Mouse (Mus musculus) midbrain, postnatal 0 days (tissue): ENCODE results near the gene Shld2. TPM values are rescaled to one million over a fixed set of nuclear protein-coding genes. Genes with fewer than 3 reads are reported as not detected.

Experiments used
- ATAC-seq: fragments of 200-750 bp; cut with Nextera tagmentation; 2 replicates; pipeline ENCODE4 v1.8.0; 2017; ENCODE audit warnings: moderate number of reproducible peaks, mild to moderate bottlenecking, moderate TSS enrichment, moderate library complexity; ENCODE audit not compliant: low FRiP score
- DNase-seq: peaks from one replicate; pipeline ENCODE4 v3.0.0-alpha.2; 2015; ENCODE audit warnings: low spot score
- H3K27ac ChIP-seq: fragments of 300-500 bp; sonication (generic); 2 replicates; pipeline ENCODE4 v1.5.1; 2014; ENCODE audit warnings: low read depth, mild to moderate bottlenecking, low read length, mixed read lengths
- H3K27me3 ChIP-seq: fragments of 300-500 bp; sonication (generic); 2 replicates; pipeline ENCODE4 v1.6.1; 2014; ENCODE audit warnings: low read length, control low read depth, mixed read lengths; ENCODE audit not compliant: insufficient read depth
- H3K36me3 ChIP-seq: fragments of 300-500 bp; sonication (generic); 2 replicates; pipeline ENCODE4 v1.6.1; 2014; ENCODE audit warnings: low read length, control low read depth, mixed read lengths; ENCODE audit not compliant: insufficient read depth
- H3K4me1 ChIP-seq: fragments of 300-500 bp; sonication (generic); 2 replicates; pipeline ENCODE4 v1.6.1; 2014; ENCODE audit warnings: mild to moderate bottlenecking, control low read depth, antibody characterized with exemption, low read length, mixed read lengths; ENCODE audit not compliant: insufficient read depth
- H3K4me2 ChIP-seq: fragments of 300-500 bp; sonication (generic); 2 replicates; pipeline ENCODE4 v1.6.1; 2014; ENCODE audit warnings: low read depth, mild to moderate bottlenecking, low read length, mixed read lengths; ENCODE audit not compliant: poor library complexity, severe bottlenecking
- H3K4me3 ChIP-seq: fragments of 300-500 bp; sonication (generic); 2 replicates; pipeline ENCODE4 v1.5.1; 2014; ENCODE audit warnings: low read depth, mild to moderate bottlenecking, low read length, moderate library complexity
- H3K9ac ChIP-seq: fragments of 300-500 bp; sonication (generic); replicated peaks from 2 replicates; pipeline ENCODE4 v1.6.1; 2014; ENCODE audit warnings: mild to moderate bottlenecking, low read length, moderate library complexity, mixed read lengths; ENCODE audit not compliant: poor library complexity, severe bottlenecking
- H3K9me3 ChIP-seq: fragments of 300-500 bp; sonication (generic); 2 replicates; pipeline ENCODE4 v1.6.1; 2016; ENCODE audit warnings: low read length, control low read depth
- CTCF ChIP-seq: IDR thresholded peaks from 2 replicates; pipeline ENCODE4 v1.5.1; 2016; ENCODE audit warnings: antibody characterized with exemption, mild to moderate bottlenecking
- WGBS: fragments of 180-500 bp; shearing (Covaris S2); extraction: QIAGEN DNeasy Blood & Tissue Kit; methylation state at CpG from one replicate; pipeline ENCODE4 v1.1.7; 2014; 5-methylcytosine and 5-hydroxymethylcytosine counted together
- polyA plus RNA-seq: library from polyadenylated mRNA; unstranded; fragments of >200 nt; fragmentation: Nextera tagmentation; extraction: Ambion mirVana; gene quantifications from 2 replicates; pipeline ENCODE4 v1.2.1, GENCODE M21; 2015
- total RNA-seq: library from RNA; depleted of rRNA; stranded (reverse); fragments of >200 nt; gene quantifications from 2 replicates; pipeline ENCODE4 v1.2.3, GENCODE M21; 2014

The Shld2 gene
- total and polyA plus RNA-seq, 2 experiments from 2014 or later, result 6.4 to 8.5 TPM

DNA sequence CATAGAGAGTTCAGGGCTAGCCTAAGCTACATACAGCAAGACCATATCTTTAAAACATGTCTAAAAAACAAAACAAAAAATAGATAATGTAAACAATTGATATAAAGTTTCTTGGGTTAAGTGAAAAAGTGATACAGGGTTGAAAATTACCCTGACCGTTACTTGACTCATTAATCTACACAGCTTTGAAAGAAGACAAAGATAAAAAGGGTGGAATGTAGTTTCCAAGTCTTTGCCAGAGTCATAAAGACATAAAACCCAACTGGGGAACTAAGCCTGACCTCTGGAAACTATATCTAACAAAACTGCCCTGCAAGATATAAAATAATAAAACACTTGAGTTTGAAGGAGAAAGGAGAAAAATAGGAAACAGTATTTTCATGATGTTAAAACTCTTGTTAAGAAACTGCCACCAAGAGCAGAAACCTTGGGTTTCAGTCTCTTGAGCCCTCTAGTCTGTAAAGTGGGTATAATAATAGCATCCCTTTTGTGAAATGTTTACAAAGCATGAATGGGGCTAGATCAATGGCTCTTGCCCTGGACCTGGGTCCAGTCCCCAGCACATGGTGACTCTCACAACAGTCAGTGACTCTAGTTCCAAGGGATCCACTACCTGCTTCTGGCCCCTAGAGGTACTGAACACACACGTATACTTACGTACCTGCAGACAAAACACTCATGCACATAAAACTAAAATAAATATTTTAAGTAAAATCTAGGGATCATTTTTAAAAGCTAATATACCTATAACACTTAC lies 20.9 kb downstream of the Shld2 start:
- no peaks in the 10 kb centered on the region for H3K36me3 ChIP-seq
- ATAC-seq, result no peak
- no peak for TF ChIP-seq CTCF
- WGBS, result 95% methylated on average over 3 of the region's 3 CpGs
- no peak overlapping the region for H3K4me3 ChIP-seq
- H3K27me3 ChIP-seq, result no peaks in the 10 kb centered on the region
- no peaks in the 10 kb centered on the region for H3K4me1 ChIP-seq
- H3K9me3 ChIP-seq, result no peaks in the 10 kb centered on the region
- DNase-seq, result no peak
- no peak overlapping the region for H3K9ac ChIP-seq
- H3K4me2 ChIP-seq, result no peak overlapping the region
- no peak overlapping the region for H3K27ac ChIP-seq

DNA sequence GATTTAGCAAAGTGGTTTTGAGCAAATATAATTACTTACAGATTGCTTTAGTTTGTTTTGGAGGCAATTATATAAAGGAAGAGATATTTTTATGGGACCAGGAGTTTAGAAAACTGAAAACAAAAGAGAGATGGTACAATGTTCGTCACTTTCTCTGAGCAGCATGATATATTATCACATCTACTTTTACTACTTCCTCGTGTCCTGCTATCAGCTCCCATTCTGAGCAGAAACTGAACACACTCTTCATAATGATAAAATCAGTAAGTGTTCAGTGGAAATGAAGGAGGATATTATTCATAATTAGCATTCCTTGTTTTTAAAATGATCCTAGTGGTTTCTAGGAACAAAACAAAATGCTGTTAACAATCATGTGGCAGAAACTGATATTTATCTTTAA lies 21.9 kb downstream of the Shld2 start:
- H3K27me3 ChIP-seq, result no peaks in the 10 kb centered on the region
- H3K4me3 ChIP-seq, result no peak overlapping the region
- H3K4me2 ChIP-seq, result no peak overlapping the region
- H3K36me3 ChIP-seq, result no peaks in the 10 kb centered on the region
- no peak for TF ChIP-seq CTCF
- H3K9me3 ChIP-seq, result no peaks in the 10 kb centered on the region
- ATAC-seq, result no peak
- WGBS, result 89% methylated on average over 2 of the region's 2 CpGs
- H3K4me1 ChIP-seq, result no peaks in the 10 kb centered on the region
- DNase-seq, result no peak
- no peak overlapping the region for H3K27ac ChIP-seq
- no peak overlapping the region for H3K9ac ChIP-seq

DNA sequence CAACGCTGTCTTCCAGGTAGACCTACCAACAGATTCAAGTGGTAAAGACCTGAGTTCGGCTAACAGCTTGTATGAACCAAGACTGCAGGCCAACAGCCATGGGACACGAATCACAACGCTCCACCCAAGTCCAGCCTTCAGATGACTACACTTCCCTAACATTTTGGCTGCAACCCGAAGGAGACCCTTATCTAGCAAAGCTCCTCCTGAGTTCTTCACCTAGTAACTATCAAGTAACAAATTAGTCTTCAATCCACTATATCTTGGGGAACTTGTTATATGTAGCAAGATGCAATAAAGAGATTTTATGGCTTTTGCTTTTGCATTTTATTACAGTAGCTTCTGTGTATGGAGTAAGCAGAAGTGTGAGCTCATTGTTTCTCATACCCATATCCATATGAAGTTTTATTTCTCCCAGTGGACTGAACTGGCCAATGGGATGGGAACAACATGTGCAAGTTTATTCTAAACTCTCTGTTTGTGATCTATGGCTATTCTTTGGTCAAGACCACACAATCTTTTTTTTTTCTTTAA lies 28.5 kb downstream of the Shld2 start:
- H3K4me3 ChIP-seq, result no peak overlapping the region
- no peaks in the 10 kb centered on the region for H3K36me3 ChIP-seq
- H3K27ac ChIP-seq, result no peak overlapping the region
- no peaks in the 10 kb centered on the region for H3K27me3 ChIP-seq
- no peak overlapping the region for H3K9ac ChIP-seq
- H3K9me3 ChIP-seq, result no peaks in the 10 kb centered on the region
- no peak for TF ChIP-seq CTCF
- no peak overlapping the region for H3K4me2 ChIP-seq
- H3K4me1 ChIP-seq, result no peaks in the 10 kb centered on the region
- WGBS, result 94% methylated on average over 5 of the region's 5 CpGs
- no peak for ATAC-seq
- no peak for DNase-seq

DNA sequence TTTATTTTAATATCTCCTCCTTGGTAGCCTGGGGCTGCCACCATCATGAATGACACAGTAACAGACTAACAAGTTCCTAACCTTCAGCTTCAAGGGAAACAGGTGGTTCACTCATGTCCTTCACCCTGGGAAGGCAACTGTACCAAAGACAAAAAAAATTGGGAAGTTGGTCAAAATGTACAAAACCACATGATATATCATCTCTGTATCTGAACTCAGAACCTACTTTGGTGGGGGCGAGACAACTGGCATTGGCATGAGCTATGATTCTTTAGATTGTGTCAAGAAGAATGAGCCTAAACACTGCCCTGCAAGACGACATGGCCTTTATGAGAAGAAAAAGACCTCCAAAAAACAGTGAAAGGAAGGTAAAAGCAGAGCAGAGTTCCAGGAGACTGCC lies 29.5 kb downstream of the Shld2 start:
- 83% methylated on average over 2 of the region's 2 CpGs for WGBS
- ATAC-seq (no peak), DNase-seq (no peak)
- H3K9me3 ChIP-seq, result no peaks in the 10 kb centered on the region
- no peak overlapping the region for H3K27ac ChIP-seq
- H3K4me2 ChIP-seq, result no peak overlapping the region
- no peaks in the 10 kb centered on the region for H3K4me1 ChIP-seq
- no peak for TF ChIP-seq CTCF
- H3K4me3 ChIP-seq, result no peak overlapping the region
- H3K27me3 ChIP-seq, result no peaks in the 10 kb centered on the region
- H3K36me3 ChIP-seq, result no peaks in the 10 kb centered on the region
- no peak overlapping the region for H3K9ac ChIP-seq

DNA sequence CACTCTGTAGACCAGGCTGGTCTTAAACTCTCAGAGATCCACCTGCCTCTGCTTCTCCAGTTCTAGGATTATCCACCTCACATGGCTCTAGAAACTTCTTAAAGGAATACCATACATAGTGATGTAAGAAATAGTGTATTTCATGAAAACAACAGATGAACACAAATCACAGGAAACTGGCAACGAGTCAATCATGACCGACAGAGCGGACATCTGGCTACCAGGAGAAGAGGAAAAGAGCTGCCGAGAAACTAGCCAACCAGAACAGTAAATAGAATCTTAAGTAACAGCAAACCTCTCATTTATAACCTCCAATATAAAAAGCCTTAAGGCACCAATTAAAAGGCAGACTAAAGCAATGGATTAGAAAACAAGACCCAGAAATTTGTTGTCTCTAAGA lies 30.6 kb downstream of the Shld2 start:
- Histone ChIP-seq H3K4me3 (no peak overlapping the region), H3K27me3 (no peaks in the 10 kb centered on the region), H3K36me3 (no peaks in the 10 kb centered on the region), H3K4me2 (no peak overlapping the region), H3K9me3 (no peaks in the 10 kb centered on the region), H3K9ac (no peak overlapping the region), H3K4me1 (no peaks in the 10 kb centered on the region), H3K27ac (no peak overlapping the region)
- no peak for ATAC-seq
- TF ChIP-seq CTCF, result no peak
- DNase-seq, result peak; percentile 2
- WGBS, result 80% methylated on average over 4 of the region's 4 CpGs

DNA sequence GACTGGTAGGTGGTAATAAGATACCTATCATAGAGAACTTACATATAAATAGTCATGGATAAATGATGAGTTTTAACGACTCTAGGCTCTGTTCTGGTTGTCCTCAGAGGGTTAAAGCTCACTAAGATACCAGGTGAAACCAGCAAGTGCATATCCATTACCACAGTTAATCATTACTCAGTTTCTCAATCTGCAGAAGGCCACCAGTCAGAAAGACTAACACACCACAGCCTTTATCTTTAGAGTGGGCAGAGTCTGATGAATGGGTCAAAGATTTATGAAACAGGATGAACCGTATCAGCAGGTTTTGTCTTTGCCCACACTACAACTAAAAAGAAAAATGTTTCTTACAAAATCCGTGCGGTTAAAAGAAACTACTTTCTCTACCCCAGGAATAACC lies 35.1 kb downstream of the Shld2 start:
- Histone ChIP-seq H3K9ac (no peak overlapping the region), H3K9me3 (no peaks in the 10 kb centered on the region), H3K27ac (no peak overlapping the region), H3K36me3 (no peaks in the 10 kb centered on the region), H3K4me3 (no peak overlapping the region), H3K4me1 (no peaks in the 10 kb centered on the region), H3K4me2 (no peak overlapping the region), H3K27me3 (no peaks in the 10 kb centered on the region)
- DNase-seq (no peak), ATAC-seq (no peak)
- TF ChIP-seq CTCF, result no peak
- WGBS, result 91% methylated on average over 4 of the region's 4 CpGs
